Mouse (Mus musculus) stomach, embryonic 15.5 days (tissue): ENCODE measurements around the gene Cpne1. TPM values are rescaled to one million over a fixed set of nuclear protein-coding genes. Genes with fewer than 3 reads are reported as not detected.

Experiments
- ATAC-seq: fragments of 200-750 bp; cut with Nextera tagmentation; 2 replicates; pipeline ENCODE4 v1.8.0; 2017; ENCODE audit warnings: low read depth, moderate number of reproducible peaks, moderate TSS enrichment; ENCODE audit not compliant: insufficient read depth, low FRiP score
- H3K27ac ChIP-seq: fragments of 300-500 bp; sonication (generic); 2 replicates; pipeline ENCODE4 v1.5.1; 2015; ENCODE audit warnings: mild to moderate bottlenecking, inconsistent platforms
- H3K27me3 ChIP-seq: fragments of 300-500 bp; sonication (generic); replicated peaks from 2 replicates; pipeline ENCODE4 v1.6.1; 2015; ENCODE audit warnings: inconsistent platforms
- H3K36me3 ChIP-seq: fragments of 300-500 bp; sonication (generic); 2 replicates; pipeline ENCODE4 v1.6.1; 2015; ENCODE audit warnings: inconsistent platforms
- H3K4me1 ChIP-seq: fragments of 300-500 bp; sonication (generic); 2 replicates; pipeline ENCODE4 v1.6.1; 2015; ENCODE audit warnings: inconsistent platforms
- H3K4me2 ChIP-seq: fragments of 300-500 bp; sonication (generic); 2 replicates; pipeline ENCODE4 v1.6.1; 2015; ENCODE audit warnings: mild to moderate bottlenecking, inconsistent platforms
- H3K4me3 ChIP-seq: fragments of 300-500 bp; sonication (generic); replicated peaks from 2 replicates; pipeline ENCODE4 v1.5.1; 2015; ENCODE audit warnings: inconsistent platforms
- H3K9ac ChIP-seq: fragments of 300-500 bp; sonication (generic); 2 replicates; pipeline ENCODE4 v1.6.1; 2015; ENCODE audit warnings: inconsistent platforms
- H3K9me3 ChIP-seq: fragments of 300-500 bp; sonication (generic); 2 replicates; pipeline ENCODE4 v1.6.1; 2016; ENCODE audit warnings: inconsistent platforms
- WGBS: fragments of 180-500 bp; shearing (Covaris S2); methylation state at CpG from one replicate; pipeline ENCODE4 v1.1.7; 2015; 5-methylcytosine and 5-hydroxymethylcytosine counted together
- polyA plus RNA-seq: library from polyadenylated mRNA; unstranded; fragments of >200 nt; fragmentation: Nextera tagmentation; extraction: Ambion mirVana; gene quantifications from 2 replicates; pipeline ENCODE4 v1.2.1, GENCODE M21; 2015

Cpne1 gene
- polyA plus RNA-seq, 1 experiment from 2014 or later: 51.6 TPM

- Histone ChIP-seq H3K9ac (no peak overlapping the region), H3K4me2 (no peak overlapping the region), H3K9me3 (no peaks in the 10 kb centered on the region), H3K4me3 (no peak overlapping the region), H3K36me3 (peaks cover 52% of the 10 kb centered on the region), H3K27me3 (no peaks in the 10 kb centered on the region), H3K4me1 (no peaks in the 10 kb centered on the region), H3K27ac (no peak overlapping the region)
- no peak for ATAC-seq
- 87% methylated on average over 16 of the region's 16 CpGs for WGBS
These were observed 33.2 kb downstream of the Cpne1 start for GRCm38 (mm10) chr2:156078421-156079182.

GRCm38 (mm10) chr2:156077461-156077860, 34.3 kb downstream of the Cpne1 start:
- 86% methylated on average over 7 of the region's 7 CpGs for WGBS
- Histone ChIP-seq H3K27ac (no peak overlapping the region), H3K4me1 (no peaks in the 10 kb centered on the region), H3K27me3 (no peaks in the 10 kb centered on the region), H3K9ac (no peak overlapping the region), H3K4me2 (no peak overlapping the region), H3K36me3 (peaks cover 62% of the 10 kb centered on the region), H3K4me3 (no peak overlapping the region), H3K9me3 (no peaks in the 10 kb centered on the region)
- ATAC-seq: no peak

- Histone ChIP-seq H3K27me3 (no peaks in the 10 kb centered on the region), H3K4me2 (no peak overlapping the region), H3K36me3 (peaks cover 75% of the 10 kb centered on the region), H3K4me3 (no peak overlapping the region), H3K9me3 (no peaks in the 10 kb centered on the region), H3K4me1 (no peaks in the 10 kb centered on the region), H3K9ac (no peak overlapping the region), H3K27ac (no peak overlapping the region)
- no peak for ATAC-seq
- 82% methylated on average over 15 of the region's 15 CpGs for WGBS
These were observed 38.0 kb downstream of the Cpne1 start for GRCm38 (mm10) chr2:156073725-156074124.

- no peak overlapping the region for H3K27ac ChIP-seq
- H3K36me3 ChIP-seq: peaks cover 51% of the 10 kb centered on the region
- no peak for ATAC-seq
- no peak overlapping the region for H3K4me2 ChIP-seq
- no peaks in the 10 kb centered on the region for H3K9me3 ChIP-seq
- H3K4me1 ChIP-seq: peaks cover 1% of the 10 kb centered on the region; the same call in 1 of the 2 replicates
- no peaks in the 10 kb centered on the region for H3K27me3 ChIP-seq
- WGBS: 93% methylated on average over 10 of the region's 10 CpGs
- H3K4me3 ChIP-seq: no peak overlapping the region
- H3K9ac ChIP-seq: no peak overlapping the region
These were observed 40.5 kb downstream of the Cpne1 start for GRCm38 (mm10) chr2:156071236-156071635.

- Histone ChIP-seq H3K4me2 (no peak overlapping the region), H3K9ac (no peak overlapping the region), H3K27ac (no peak overlapping the region), H3K4me1 (peaks cover 7% of the 10 kb centered on the region; the same call in 1 of the 2 replicates), H3K27me3 (no peaks in the 10 kb centered on the region), H3K36me3 (peaks cover 19% of the 10 kb centered on the region), H3K9me3 (no peaks in the 10 kb centered on the region), H3K4me3 (no peak overlapping the region)
- no peak for ATAC-seq
- 91% methylated on average over 10 of the region's 10 CpGs for WGBS
These were observed 43.8 kb downstream of the Cpne1 start for GRCm38 (mm10) chr2:156067916-156068315.

GRCm38 (mm10) chr2:156066126-156066525, 45.6 kb downstream of the Cpne1 start:
- ATAC-seq: no peak
- peaks cover 11% of the 10 kb centered on the region; the same call in 1 of the 2 replicates for H3K36me3 ChIP-seq

GRCm38 (mm10) chr2:156065099-156066041, 46.4 kb downstream of the Cpne1 start, which contains the start of gene Spag4:
Gene Spag4 (plus strand): TSS chr2:156065175.
- peak; percentile 79 for ATAC-seq
- peak within 1 kb of the TSS; percentile 72 for H3K4me3 ChIP-seq
- peak within 1 kb of the TSS; percentile 51 for H3K9ac ChIP-seq
- no peaks in the 10 kb centered on the region for H3K27me3 ChIP-seq
- H3K9me3 ChIP-seq: no peaks in the 10 kb centered on the region
- H3K27ac ChIP-seq: peak within 1 kb of the TSS; percentile 72; the same call in 1 of the 2 replicates
- H3K36me3 ChIP-seq: peaks cover 10% of the 10 kb centered on the region; the same call in 1 of the 2 replicates
- WGBS: under 1% methylated on average over 81 of the region's 81 CpGs
- peak within 1 kb of the TSS; percentile 96 for H3K4me2 ChIP-seq
- H3K4me1 ChIP-seq: peaks cover 7% of the 10 kb centered on the region; the same call in 1 of the 2 replicates

More at GRCm38 (mm10) chr2:156066126-156066525, 45.6 kb downstream of the Cpne1 start:
- Histone ChIP-seq H3K27ac (no peak overlapping the region), H3K4me3 (peak overlapping the region; percentile 72), H3K4me1 (peaks cover 7% of the 10 kb centered on the region; the same call in 1 of the 2 replicates), H3K4me2 (peak overlapping the region; percentile 96), H3K9ac (no peak overlapping the region), H3K9me3 (no peaks in the 10 kb centered on the region), H3K27me3 (no peaks in the 10 kb centered on the region)
- WGBS: 30% methylated on average over 10 of the region's 10 CpGs

GRCm38 (mm10) chr2:156052816-156053215, 58.9 kb downstream of the Cpne1 start, which contains the start of gene Fer1l4:
Gene Fer1l4 (minus strand): TSS chr2:156052947.
- Histone ChIP-seq H3K9ac (no peak within 1 kb of the TSS), H3K27me3 (no peaks in the 10 kb centered on the region), H3K4me2 (no peak within 1 kb of the TSS), H3K4me1 (peaks cover 3% of the 10 kb centered on the region; the same call in 1 of the 2 replicates), H3K9me3 (no peaks in the 10 kb centered on the region), H3K4me3 (no peak within 1 kb of the TSS), H3K36me3 (no peaks in the 10 kb centered on the region), H3K27ac (no peak within 1 kb of the TSS)
- ATAC-seq: 0 out of 2 replicates have a peak, but pooled peaks have one; percentile 39
- whole genome bisulfite sequencing: 70% methylated on average over 9 of the region's 9 CpGs

GRCm38 (mm10) chr2:156047929-156048328, 63.8 kb downstream of the Cpne1 start:
- Histone ChIP-seq H3K36me3 (no peaks in the 10 kb centered on the region), H3K4me2 (peak overlapping the region; percentile 35), H3K9me3 (no peaks in the 10 kb centered on the region), H3K27ac (no peak overlapping the region), H3K27me3 (no peaks in the 10 kb centered on the region), H3K9ac (no peak overlapping the region), H3K4me1 (peaks cover 3% of the 10 kb centered on the region; the same call in 1 of the 2 replicates), H3K4me3 (no peak overlapping the region)
- ATAC-seq: no peak
- WGBS: 9% methylated on average over 19 of the region's 19 CpGs

- Histone ChIP-seq H3K4me1 (no peaks in the 10 kb centered on the region; the same call in 1 of the 2 replicates), H3K4me2 (no peak overlapping the region), H3K9me3 (no peaks in the 10 kb centered on the region), H3K27ac (no peak overlapping the region), H3K4me3 (no peak overlapping the region), H3K27me3 (no peaks in the 10 kb centered on the region), H3K9ac (no peak overlapping the region), H3K36me3 (no peaks in the 10 kb centered on the region)
- 82% methylated on average over 8 of the region's 8 CpGs for WGBS
- ATAC-seq: no peak
These were observed 68.9 kb downstream of the Cpne1 start for GRCm38 (mm10) chr2:156042903-156043302.

GRCm38 (mm10) chr2:156039390-156039789, 72.4 kb downstream of the Cpne1 start:
- H3K27ac ChIP-seq: no peak overlapping the region; the same call in 1 of the 2 replicates
- 63% methylated on average over 3 of the region's 3 CpGs for WGBS
- no peak overlapping the region for H3K4me3 ChIP-seq
- H3K27me3 ChIP-seq: no peaks in the 10 kb centered on the region
- no peaks in the 10 kb centered on the region; the same call in 1 of the 2 replicates for H3K4me1 ChIP-seq
- no peaks in the 10 kb centered on the region for H3K9me3 ChIP-seq
- no peak overlapping the region for H3K9ac ChIP-seq
- H3K4me2 ChIP-seq: no peak overlapping the region
- ATAC-seq: peak; percentile 63
- no peaks in the 10 kb centered on the region for H3K36me3 ChIP-seq
